Mouse (Mus musculus) kidney, postnatal 36 days (tissue): ENCODE results near the gene Glp2r.
A peak's percentile ranks its signal among the peaks of the same experiment; 100 is the strongest.

Experiments used
- DNase-seq, 2 experiments: peaks; one replicate each; pipeline ENCODE4 v3.0.0; 2021 to 2022; ENCODE audit warnings: mixed read lengths in 2 of 2

Glp2r gene

DNA sequence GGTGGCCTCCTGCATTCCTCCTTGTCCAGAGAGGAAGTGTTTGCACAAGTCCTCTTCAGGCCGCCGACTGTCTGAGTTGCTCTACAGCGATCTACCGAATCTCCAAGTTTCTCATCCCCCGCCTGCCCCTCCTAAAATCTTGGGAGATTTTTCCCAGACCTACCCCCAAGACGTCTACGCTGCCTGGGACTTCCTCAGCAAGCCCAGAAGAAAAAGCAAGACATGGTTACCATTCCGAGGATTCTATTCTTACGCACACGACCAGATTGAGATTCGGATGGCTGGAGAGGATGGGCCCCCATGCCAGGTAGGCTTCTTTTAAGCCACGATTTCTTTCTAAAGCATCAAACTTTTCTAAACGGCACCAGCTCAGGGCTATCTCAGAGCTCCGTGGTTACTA, at the start of gene Glp2r:
Gene Glp2r (minus strand): TSS at position 101 of the 400 bp plus-strand sequence.
- DNase-seq: no peak

DNA sequence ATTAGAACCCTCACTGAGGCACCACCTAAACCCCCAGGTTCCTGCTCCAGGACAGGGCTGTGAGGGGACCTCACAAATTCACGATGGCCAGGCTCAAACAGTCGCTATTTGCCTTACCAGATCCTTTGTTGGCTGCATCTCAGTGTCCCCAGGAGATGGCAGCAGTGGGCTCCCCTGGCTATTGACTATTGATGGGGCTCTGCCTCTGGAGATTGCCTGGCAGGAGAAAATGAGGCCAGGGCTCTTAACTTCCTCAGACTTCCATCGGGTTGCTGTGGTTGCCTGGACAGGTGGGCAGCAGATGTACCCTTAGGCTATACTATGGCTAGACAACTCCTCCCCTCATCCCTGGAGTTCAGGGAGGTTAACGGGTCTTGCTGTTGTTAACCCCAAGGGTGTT, 49.3 kb upstream of the Glp2r start:
- DNase-seq: peak; percentile 4 to 62

DNA sequence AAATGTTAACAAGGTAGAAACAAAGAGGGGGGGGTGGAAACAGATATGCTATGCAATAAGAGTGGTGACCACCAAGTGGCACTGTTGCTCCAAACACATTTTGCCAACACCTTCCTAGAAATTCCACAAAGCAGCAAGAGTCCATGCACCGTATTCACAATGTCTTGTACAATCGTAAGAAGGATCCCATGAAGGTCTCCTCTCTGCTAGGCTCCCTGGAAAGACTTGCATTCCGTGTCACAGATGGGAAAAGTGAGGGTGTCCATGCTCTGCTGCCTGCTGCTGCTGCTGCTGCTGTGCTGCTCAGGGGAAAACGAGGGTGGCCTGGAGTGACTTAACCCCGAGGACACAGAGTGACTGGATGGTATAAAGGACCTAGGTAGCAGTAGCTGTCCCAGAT, 48.7 kb upstream of the Glp2r start:
- peak; percentile 19 to 70 for DNase-seq

DNA sequence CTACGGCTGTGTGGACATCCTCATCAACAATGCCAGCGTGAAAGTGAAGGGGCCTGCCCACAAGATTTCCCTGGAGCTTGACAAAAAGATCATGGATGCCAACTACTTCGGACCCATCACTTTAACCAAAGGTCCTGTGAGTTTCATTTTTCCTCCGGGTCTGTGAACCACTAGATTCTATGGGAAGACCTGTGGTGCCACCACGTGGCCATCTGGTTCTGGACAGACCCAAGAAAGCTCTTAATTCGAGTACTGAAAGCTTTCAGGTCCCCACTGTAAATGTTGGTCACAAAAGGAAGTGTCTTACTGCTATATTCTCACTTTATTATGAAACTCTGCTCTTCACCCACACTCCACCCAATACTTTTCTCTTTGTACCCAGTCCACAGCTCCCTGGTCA, 40.6 kb upstream of the Glp2r start:
- DNase-seq: peak in 1 of 2 experiments; percentile 20

DNA sequence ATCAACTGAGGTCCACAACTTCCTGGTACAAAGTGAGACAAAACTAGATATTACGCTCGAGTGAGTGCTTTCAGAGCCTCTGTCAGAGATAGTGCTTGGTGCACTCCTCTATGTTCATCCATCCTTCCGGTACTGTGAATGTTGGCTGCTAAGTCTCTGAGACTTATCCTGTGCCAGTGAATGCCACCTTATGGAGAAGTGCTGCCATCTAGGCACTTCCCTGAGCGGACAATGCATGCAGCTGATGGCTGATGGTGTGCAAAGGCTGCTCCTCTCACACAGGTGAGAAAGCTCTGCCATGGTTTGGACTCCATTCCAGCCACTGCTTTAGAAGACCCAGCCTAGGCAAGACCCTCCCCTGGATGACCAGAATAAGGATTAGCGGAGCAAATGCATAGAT, 37.1 kb upstream of the Glp2r start:
- DNase-seq: no peak

DNA sequence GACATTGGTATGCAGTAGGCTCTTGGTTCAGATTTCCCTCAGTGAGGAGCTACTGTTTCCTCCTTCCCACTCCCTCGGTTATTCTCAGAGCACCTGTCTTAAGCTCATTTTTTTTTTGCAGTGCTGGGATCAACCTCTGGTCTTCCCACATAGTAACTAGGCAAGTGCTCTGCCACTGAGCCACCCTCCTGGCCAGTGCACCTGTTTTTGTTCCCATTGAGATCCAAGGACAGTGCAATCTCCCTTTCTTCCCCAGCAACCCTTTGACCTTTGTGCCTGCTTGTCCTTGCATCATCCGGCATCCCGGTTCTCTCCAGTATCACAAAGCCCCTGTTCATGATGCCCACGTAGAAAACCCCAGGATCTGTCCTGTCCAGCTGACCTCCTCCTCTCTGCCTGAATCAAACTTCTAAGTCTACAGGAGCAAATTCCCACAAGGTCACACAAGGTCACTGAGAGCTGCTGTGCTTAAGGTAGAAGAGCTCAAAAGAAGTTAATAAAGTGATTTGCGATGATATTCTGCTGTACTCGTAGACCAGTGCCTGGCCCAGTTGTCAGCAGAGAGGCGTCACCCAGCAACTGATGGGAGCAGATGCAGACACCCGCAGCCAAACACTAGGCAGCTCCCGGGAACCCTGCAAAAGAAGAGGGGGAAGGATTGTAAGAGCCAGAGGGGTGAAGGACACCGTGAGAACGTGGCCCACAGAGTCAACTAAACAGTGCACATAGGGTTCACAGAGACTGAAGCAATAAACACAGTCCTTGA, 36.1 kb upstream of the Glp2r start:
- DNase-seq: no peak

DNA sequence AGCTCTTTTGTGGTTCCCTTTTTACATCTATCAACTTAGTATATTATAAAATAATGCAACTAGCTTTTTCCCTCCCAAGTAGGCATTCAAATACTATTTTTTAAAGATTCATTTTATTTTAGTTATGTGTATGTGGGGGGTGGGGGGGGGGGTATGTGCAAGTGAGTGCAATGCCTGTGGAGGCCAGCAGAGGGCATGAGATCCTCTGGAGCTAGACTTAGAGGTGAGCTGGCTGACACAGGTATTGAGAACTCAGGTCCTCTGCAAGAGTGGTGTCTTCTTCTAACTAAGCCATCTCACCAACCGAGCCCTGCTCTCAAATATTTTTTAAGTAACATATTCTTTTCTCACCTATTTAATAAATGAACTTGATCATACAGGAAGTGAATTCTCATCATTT, 34.6 kb upstream of the Glp2r start:
- DNase-seq: peak in 1 of 2 experiments; percentile 18

DNA sequence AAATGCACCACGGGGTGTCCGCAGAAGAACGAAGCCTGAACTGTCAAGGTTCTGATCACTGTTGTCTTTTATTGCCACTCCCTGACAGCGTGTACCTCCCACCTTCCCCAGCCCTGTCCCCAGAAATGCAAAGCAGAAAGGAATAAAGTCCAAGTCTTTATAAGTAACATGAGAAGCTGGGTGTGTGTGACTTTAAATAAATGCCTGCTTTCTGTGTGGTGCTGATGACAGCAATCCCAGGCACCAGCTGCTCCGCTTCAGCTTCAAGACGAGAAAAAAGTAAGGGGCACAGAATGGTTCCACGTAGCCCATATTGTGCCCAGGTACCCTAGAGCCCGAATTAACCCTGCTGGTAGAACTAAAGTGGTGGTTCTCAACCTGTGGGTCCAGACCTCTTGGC, 30.2 kb upstream of the Glp2r start:
- no peak for DNase-seq

DNA sequence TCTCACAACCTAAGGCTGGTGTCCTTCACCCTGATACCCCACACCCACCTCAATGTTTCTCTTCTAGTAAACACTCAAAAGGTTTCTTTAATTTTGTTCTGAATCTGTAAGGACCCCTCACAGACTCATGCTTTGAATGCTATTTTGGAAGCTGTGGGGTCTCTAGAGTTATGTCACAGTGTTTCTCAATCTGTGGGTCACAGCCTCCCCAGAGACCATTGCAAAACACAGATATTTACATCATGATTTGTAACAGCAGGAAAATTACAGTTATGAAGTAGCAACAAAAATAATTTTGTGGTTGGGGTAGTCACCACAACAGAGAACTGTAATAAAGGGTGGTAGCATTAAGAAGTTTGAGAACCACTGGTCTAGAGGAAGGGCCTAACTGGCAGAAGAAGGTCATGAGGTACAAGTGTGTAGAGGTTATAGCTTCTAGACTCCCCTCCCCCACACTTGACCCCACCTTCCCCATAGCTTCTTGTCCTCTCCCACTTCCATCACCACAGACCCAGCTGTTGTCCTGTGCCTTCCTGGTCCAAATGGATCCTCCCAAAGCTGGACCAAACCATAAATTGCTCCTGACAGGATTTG, 29.3 kb upstream of the Glp2r start:
- DNase-seq: no peak

DNA sequence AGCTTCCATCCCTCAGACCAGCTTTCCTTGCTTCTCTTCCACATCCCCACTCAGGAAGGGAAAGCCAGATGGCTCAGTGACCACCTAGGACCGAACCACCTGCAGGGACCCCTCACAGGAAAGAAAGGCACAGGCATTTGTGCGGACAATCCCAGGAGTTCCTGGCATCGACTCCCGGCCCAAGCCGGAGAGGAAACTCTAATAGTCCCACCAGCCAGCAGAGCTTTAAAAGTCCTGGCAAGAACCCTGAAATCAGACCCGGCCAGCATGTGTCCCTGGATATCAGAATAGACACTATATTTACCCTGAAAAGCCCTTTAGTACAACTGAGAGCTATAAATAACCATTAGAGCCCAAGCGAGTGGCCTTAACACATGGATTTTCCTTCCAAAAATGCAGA, 27.0 kb upstream of the Glp2r start, which contains the start of gene Dhrs7c:
Gene Dhrs7c (plus strand): TSS at position 257 of the 400 bp plus-strand sequence.
- DNase-seq: no peak

DNA sequence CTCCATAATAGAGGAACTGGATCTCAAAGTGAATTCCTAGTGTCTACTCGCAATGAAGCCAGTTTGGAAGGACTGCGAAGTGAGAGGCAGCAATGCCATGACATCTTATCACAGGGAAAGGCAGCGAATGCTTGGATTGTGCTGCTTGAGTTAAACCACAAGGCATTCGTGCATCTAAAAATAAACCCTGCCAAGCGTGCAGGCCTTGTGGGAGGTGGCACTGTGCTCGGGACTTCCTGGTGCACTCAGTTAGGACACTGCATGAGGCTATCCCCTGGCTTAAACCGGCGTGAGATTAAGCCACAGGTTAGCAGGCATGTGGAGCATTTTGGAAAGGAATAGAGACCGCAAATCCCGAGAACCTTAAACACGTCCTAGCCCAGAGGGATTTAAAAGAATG, 19.2 kb upstream of the Glp2r start:
- DNase-seq: no peak

DNA sequence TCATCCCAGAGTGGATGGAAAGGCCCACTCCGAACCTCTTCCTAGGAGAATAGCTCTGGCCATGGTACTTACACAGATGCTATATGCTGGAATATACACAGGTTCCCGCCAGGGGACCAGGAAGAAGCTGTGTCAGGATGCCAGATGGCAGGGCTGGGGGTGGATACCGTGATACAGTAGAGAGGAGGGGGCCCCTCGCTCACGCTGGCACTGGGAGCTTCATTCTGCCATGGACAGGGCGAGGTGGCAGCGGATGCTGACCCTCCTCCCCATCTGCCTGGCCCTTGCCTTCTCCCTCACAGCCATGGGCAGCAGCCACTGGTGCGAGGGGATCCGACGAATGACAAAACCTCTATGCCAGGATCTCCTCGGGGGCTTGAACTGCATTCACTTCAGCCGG, 3.4 kb upstream of the Glp2r start, which contains the start of gene Gsg1l2:
Gene Gsg1l2 (plus strand): TSS at position 230 of the 400 bp plus-strand sequence.
- no peak for DNase-seq

DNA sequence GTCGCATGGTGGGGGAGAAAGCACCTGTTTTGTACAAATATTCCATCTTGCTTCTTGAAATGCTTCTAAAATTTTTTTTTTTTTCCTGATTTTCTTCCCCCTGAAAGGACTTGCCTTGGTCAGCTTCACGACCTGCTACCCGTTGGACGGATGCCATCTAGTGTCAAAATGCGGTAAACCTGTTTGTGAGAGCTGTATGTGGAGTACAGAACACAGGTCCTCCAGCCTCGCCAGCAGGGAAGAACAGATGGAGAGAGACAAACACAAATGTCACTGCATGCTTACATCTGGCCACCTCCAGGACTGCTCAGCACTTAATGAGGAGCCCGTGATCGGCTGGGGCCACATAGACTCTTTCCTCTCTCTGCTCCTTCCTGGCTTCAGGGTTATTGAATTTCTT, 1.6 kb upstream of the Glp2r start:
- peak; percentile 33 to 67 for DNase-seq

DNA sequence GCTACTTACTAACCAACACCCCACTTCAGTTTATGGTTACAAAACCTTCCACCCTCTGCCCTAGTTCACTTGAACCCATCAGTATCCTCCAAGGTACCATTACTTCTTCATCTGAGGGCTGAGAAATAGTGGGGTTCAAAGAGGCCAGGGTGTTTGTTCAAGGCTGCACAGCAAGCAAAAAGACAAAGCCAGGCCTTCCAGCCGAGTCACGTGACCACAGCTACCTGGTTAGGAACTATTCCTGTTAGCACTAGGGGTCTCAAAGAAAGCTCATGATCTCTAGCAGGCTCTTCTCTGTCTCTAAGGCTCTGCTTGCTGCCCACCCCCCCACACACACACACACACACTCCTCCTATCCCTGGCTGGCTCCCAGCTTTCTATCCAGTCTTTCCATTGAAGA, 738 bp upstream of the Glp2r start:
- DNase-seq: no peak

DNA sequence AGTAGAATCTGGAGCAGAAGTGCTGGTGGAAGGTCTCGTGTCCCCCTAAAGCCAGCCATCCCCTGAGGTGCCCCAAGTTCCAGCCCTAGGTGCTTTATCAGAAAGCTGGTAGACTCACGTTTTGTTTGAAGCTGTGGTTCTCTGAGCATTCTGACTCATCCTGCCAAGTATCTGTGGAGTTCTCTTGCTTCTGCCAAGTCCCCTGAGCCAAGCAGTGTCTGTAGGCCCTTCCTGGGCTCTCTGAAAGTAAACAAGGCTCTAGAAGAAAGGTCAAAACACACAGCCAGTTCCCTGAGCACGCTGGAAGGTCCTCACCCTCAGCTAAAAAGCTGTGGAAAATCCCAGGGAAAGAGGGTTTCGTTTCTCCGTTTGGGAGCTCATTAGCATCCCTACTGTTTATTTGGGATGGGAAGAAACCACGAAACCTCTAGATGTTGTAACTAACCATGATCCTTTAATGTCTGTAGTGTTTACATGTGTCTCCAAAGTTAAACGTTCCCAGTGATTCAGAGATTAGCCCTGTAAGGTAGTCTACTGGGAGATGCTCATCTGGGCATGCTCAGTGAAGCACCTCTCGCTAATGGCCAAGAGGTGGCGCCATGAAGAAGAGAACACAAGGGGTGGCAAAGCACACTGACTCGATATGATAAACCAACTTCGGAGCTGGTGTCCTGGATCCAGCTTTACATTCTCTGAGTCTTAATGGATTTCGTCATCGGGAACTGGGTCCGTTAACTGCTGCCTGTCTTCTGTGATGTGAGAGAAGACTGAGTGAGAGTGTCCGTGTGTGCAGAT, 13.4 kb downstream of the Glp2r start:
- DNase-seq: no peak

DNA sequence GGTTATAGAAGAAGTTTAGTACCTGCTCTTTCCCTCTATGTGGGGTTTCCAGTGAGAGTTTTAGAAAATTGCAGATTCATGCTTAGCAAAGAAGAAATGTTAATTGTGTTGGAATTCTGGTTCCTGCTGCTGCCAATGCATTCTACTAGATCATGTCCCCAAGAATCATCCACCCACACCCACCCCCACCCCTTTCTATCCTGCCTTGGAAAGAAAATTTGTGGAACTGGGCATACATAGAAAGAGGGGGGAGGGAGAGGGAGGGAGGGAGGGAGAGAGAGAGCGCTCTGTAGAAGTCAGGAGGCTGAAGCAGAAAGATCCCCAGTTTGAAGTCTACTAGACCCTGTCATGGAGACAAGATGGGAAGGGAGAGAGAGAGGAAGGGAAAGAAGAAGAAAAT, 14.7 kb downstream of the Glp2r start:
- no peak for DNase-seq

DNA sequence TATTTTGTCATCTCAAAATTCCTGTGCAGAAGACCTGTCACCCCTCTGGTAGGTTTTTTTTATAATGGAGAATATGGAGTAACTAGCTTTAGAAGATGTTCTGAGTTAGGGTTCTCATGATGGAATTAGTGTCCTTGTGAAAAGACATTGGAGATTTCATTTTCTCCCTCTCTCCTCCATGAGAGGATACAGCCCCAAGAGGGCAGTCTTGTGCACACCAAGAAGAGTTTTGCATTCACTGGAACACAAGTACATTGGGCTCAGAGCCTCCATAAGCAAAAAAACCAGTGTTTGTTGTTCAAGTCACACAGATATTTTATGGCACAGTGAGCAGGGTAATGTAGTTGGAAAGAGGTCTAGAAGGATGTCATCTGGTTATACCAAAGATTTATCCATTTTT, 29.4 kb downstream of the Glp2r start:
- no peak for DNase-seq

DNA sequence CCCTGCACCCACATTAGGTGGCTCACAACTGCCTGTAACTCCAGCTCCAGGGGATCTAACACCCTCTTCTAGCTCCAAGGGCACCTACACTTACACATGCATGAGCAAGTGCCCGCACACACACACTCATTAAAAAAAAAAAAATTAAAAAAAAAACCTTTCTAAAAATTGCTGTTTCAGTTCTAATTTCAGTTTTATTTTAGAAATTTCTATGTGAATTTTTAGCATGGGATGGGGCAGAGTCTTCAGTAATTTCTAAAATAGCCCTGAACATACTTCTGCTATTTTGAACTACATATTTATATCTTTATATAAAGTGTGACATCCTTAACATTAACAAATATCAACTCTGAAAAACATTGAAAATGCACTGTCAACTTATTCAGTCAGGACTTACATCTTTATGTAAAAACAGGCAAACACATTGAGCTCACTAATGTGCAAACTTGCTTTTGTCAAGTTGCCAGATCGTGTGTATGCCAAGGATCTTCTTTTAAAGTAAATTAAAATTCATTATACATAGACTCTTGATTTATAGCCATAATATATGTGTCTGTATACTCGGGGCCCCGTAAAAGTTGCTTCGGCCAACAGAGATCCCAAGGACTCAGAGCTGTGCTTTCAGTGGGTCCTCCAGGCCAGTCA, 32.0 kb downstream of the Glp2r start:
- no peak for DNase-seq

DNA sequence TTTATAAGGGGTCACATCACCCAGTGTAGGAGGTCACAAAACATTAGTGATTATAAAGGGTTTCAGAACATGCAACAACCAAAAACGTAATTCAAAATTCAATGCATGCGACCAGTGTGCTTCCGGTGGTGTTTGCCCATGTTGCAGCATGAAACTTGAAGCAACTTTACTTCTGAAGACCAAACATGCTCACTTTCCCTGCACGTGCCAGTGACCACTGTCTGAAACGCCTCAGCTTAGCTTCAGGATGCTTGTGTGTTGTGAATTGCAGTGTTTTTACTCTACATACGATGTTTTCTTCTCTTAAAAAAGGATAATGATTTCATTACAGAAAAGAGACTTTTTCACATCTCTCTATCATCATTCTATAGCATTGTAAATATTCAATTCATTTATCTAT, 32.6 kb downstream of the Glp2r start:
- DNase-seq: no peak

DNA sequence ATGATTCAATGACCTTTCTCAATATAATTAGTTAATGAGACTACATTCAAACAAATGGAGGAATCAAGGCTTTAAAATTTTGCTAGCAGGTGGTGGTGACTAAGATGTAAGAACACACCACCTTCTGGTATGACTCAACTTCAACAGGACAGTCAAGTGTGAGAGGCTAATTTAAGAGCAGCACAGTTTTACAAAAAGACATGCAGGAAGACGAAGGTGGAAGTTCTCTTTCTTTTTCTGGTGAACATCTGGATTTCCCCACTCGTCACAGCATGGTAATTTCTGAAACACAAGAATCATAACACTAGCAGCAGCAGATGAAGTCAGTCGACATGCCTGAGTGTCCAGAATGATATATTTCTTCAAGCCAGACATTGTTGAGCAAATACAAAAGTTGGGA, 36.4 kb downstream of the Glp2r start:
- no peak for DNase-seq

DNA sequence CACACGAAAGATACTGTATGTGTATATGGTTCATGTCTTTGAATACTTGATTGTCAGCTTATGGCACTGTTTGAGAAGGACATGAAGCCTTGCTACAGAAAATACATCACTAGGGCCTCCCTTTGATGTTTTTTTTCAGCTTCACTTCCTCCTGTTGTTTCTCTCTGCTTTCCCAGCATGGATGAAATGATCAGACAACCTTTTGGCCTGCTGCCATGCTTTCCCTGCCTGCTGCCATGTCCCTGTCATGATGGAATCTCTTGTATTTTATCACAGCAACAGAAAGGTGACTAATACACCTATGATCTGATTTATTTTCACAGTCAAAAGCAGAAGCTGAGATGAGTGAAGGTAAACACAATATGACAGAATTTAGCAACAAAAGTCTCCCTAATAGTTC, 37.2 kb downstream of the Glp2r start:
- no peak for DNase-seq

DNA sequence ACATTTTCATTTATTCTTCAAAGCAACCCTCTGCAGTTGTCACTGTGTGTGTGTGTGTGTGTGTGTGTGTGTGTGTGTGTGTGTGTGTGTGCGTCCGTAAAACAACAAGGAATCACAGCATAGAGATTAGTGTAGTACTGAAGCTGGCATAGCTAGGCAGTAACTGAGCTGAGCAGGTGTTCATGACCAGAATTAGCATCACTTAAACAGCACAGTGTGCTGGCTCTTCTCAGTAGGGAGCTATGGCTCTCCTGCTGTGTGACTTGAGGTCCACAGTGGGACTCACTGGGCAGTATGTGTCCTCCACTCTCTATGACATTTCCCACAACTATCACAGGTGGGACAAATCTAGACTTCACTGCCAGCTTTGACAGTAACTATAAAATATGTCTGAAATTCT, 39.9 kb downstream of the Glp2r start:
- no peak for DNase-seq

DNA sequence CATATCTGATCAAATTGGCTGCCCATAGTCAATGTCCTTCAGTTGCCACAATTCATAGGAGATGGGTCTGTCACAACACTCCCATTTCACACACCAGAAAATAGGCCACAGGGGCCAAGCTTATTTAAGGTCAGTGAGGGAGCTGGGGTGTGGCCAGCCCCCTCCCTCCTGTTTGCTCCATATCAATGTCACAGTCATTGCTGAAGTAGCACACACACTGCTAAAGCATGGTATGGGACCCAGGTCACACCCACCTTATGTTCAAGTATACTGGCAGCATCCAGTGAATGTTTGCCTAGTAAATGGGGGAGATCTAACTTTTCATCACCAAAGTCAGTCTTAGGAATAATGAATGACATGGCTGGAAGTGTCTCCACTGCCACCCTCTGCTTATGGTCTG, 42.2 kb downstream of the Glp2r start:
- DNase-seq: no peak
